In genomic region chr6:127177441-127177840, GRCm38 (mm10) we compare ENCODE assay signal across 13 mouse cellular contexts. TPM values are rescaled to one million over a fixed set of nuclear protein-coding genes. Genes with fewer than 3 reads are reported as not detected.
DNase-seq lines count a peak whose midpoint lies in the region; ATAC-seq and TF ChIP-seq lines count a peak whose summit lies in the region.
"Had no signal": no experiment of that assay in that cellular context is flagged by ENCODE, and none has a peak within 500 bp of the region (broad histone marks: within the 10 kb centered on the region; RNA-seq: fewer than 3 reads in every experiment).

No protein-coding gene starts in this region.

- H3K27me3 ChIP-seq in heart, embryonic 10.5 days (ENCODE audit: insufficient read depth, poor library complexity, severe bottlenecking), result 0 out of 2 replicates have a peak, but pooled peaks cover 5% of the 10 kb centered on the region
- H3K27me3 ChIP-seq in neural tube, embryonic 13.5 days, result no peaks in the 10 kb centered on the region
- H3K27me3 ChIP-seq in neural tube, embryonic 15.5 days (replicated peaks), result no peaks in the 10 kb centered on the region
- H3K27me3 ChIP-seq in stomach, postnatal 0 days (ENCODE audit: control insufficient read depth, insufficient read depth, low read length), result no peaks in the 10 kb centered on the region

- H3K27ac ChIP-seq in heart, embryonic 10.5 days, result peak overlapping the region; percentile 62; the same call in 1 of the 2 replicates
- no peak overlapping the region; the same call in 1 of the 2 replicates for H3K27ac ChIP-seq in neural tube, embryonic 13.5 days (replicated peaks)
- H3K27ac ChIP-seq in neural tube, embryonic 15.5 days (replicated peaks), result no peak overlapping the region
- H3K27ac ChIP-seq in stomach, postnatal 0 days (replicated peaks), result no peak overlapping the region
- H3K27ac ChIP-seq: hindbrain, embryonic 14.5 days had no signal

- TF ChIP-seq CTCF in stomach, postnatal 0 days (IDR thresholded peaks at IDR 0.05; ENCODE audit: low read depth), result no peak

- no peak for TF ChIP-seq EP300 in stomach, postnatal 0 days (optimal IDR thresholded peaks at IDR 0.05)

- DNase-seq in heart, embryonic 10.5 days (ENCODE audit: low spot score), result no peak
- DNase-seq in heart, adult 9 months (ENCODE audit: low spot score in 2 of 2), result no peak
- peak; percentile 40 to 50 for DNase-seq in kidney, postnatal 4 days
- DNase-seq in kidney, postnatal 25 days, result no peak
- DNase-seq in stomach, postnatal 0 days (ENCODE audit: low spot score), result no peak
- DNase-seq in thymus, postnatal 25 days, result no peak
- DNase-seq: adrenal gland, postnatal 10 days; cerebellum, adult 9-11 months; forebrain, postnatal 0 days; gastrocnemius, postnatal 14 days had no signal

- H3K36me3 ChIP-seq in heart, embryonic 10.5 days, result no peaks in the 10 kb centered on the region
- no peaks in the 10 kb centered on the region for H3K36me3 ChIP-seq in neural tube, embryonic 13.5 days
- no peaks in the 10 kb centered on the region for H3K36me3 ChIP-seq in neural tube, embryonic 15.5 days
- no peaks in the 10 kb centered on the region for H3K36me3 ChIP-seq in stomach, postnatal 0 days (ENCODE audit: control insufficient read depth, insufficient read depth, low read length)

- no peak overlapping the region for H3K4me2 ChIP-seq in neural tube, embryonic 13.5 days
- no peak overlapping the region for H3K4me2 ChIP-seq in neural tube, embryonic 15.5 days
- no peak overlapping the region for H3K4me2 ChIP-seq in stomach, postnatal 0 days (replicated peaks; ENCODE audit: low read depth)
- H3K4me2 ChIP-seq: hindbrain, embryonic 14.5 days had no signal

- no peak overlapping the region for H3K4me3 ChIP-seq in heart, embryonic 10.5 days
- no peak overlapping the region for H3K4me3 ChIP-seq in neural tube, embryonic 13.5 days
- H3K4me3 ChIP-seq in neural tube, embryonic 15.5 days (replicated peaks), result no peak overlapping the region
- H3K4me3 ChIP-seq in stomach, postnatal 0 days (ENCODE audit: low read depth, low read length), result no peak overlapping the region

- WGBS in heart, embryonic 10.5 days, result 32% methylated on average over 4 of the region's 4 CpGs
- WGBS in neural tube, embryonic 13.5 days, result 21% methylated on average over 4 of the region's 4 CpGs
- WGBS in neural tube, embryonic 15.5 days, result 29% methylated on average over 4 of the region's 4 CpGs
- WGBS in stomach, postnatal 0 days, result 44% methylated on average over 4 of the region's 4 CpGs

- 0 out of 2 replicates have a peak, but pooled peaks have one; percentile 36 for ATAC-seq in neural tube, embryonic 13.5 days (ENCODE audit: low read depth)
- no peak for ATAC-seq in neural tube, embryonic 15.5 days (ENCODE audit: low FRiP score)
- ATAC-seq in stomach, postnatal 0 days (ENCODE audit: low FRiP score, low TSS enrichment), result peak; percentile 34; the same call in 1 of the 2 replicates
- ATAC-seq: forebrain, postnatal 0 days had no signal

- no peak overlapping the region for H3K9ac ChIP-seq in neural tube, embryonic 13.5 days
- H3K9ac ChIP-seq in neural tube, embryonic 15.5 days (replicated peaks), result no peak overlapping the region
- H3K9ac ChIP-seq in stomach, postnatal 0 days (ENCODE audit: low read length), result no peak overlapping the region
- H3K9ac ChIP-seq: forebrain, postnatal 0 days; hindbrain, embryonic 14.5 days had no signal

- H3K9me3 ChIP-seq in heart, embryonic 10.5 days, result no peaks in the 10 kb centered on the region
- no peaks in the 10 kb centered on the region for H3K9me3 ChIP-seq in neural tube, embryonic 13.5 days
- H3K9me3 ChIP-seq in neural tube, embryonic 15.5 days (replicated peaks), result no peaks in the 10 kb centered on the region
- H3K9me3 ChIP-seq in stomach, postnatal 0 days (ENCODE audit: control insufficient read depth, low read length), result no peaks in the 10 kb centered on the region

- peaks cover 43% of the 10 kb centered on the region for H3K4me1 ChIP-seq in heart, embryonic 10.5 days
- peaks cover 20% of the 10 kb centered on the region for H3K4me1 ChIP-seq in neural tube, embryonic 13.5 days (replicated peaks)
- peaks cover 2% of the 10 kb centered on the region for H3K4me1 ChIP-seq in neural tube, embryonic 15.5 days
- 0 out of 2 replicates have a peak, but pooled peaks cover 3% of the 10 kb centered on the region for H3K4me1 ChIP-seq in stomach, postnatal 0 days (replicated peaks; ENCODE audit: control insufficient read depth, insufficient read depth)

RNA-seq across cellular contexts. Expression of gene Ccnd2, which starts 25.4 kb away (rescaled TPM):
- polyA plus RNA-seq in heart, embryonic 10.5 days (2016; fragmentation: Nextera tagmentation; extraction: Ambion mirVana), result 914 and 924 TPM in 2 replicates
- 158 and 242 TPM in 2 replicates for polyA plus RNA-seq in neural tube, embryonic 13.5 days (2015; fragmentation: Nextera tagmentation; extraction: Ambion mirVana)
- 155 and 302 TPM in 2 replicates for polyA plus RNA-seq in neural tube, embryonic 15.5 days (2015; fragmentation: Nextera tagmentation; extraction: Ambion mirVana)
- 433 and 478 TPM in 2 replicates for polyA plus RNA-seq in stomach, postnatal 0 days (2015; fragmentation: Nextera tagmentation; extraction: Ambion mirVana)

Comparison
In these comparisons a context has a peak if more than half of its experiments do, and no peak if none do; other contexts are left out.
1. DNase-seq: peak in kidney, postnatal 4 days (2 of 2); none in heart, embryonic 10.5 days (single experiment), heart, adult 9 months (0 of 2), kidney, postnatal 25 days (0 of 2), stomach, postnatal 0 days (single experiment) and thymus, postnatal 25 days (single experiment).